Mouse (Mus musculus) adrenal gland, postnatal 36 days (tissue): Measurements from ENCODE around the gene Adam11. TPM values are rescaled to one million over a fixed set of nuclear protein-coding genes. Genes with fewer than 3 reads are reported as not detected.
"Not testable (repeated sequence)": the region's sequence is repeated elsewhere in the genome, so short reads cannot be mapped to it uniquely, and the experiment has no call there.

Experiments
- DNase-seq, 2 experiments: peaks; one replicate each; pipeline ENCODE4 v3.0.0; 2021; ENCODE audit warnings: mixed read lengths in 1 of 2
- long read RNA-seq, 2 experiments: library from polyadenylated mRNA; stranded (forward); transcript quantifications; one replicate each; pipeline ENCODE4 v2.0.0; 2021; ENCODE audit warnings: borderline sequencing depth in 2 of 2
- total RNA-seq, 2 experiments: library from RNA; stranded (reverse); gene quantifications; 2 replicates each; pipeline ENCODE4 v1.2.3; 2021

Adam11 gene
- 1 to 10 TPM; 2.7 to 3.4 TPM for total RNA-seq
- long read RNA-seq, experiment 1, partial matches to known transcripts = 1 of 2 reads
- long read RNA-seq, experiment 1, other reads (novel, unspliced or antisense) = 1 of 2 reads
- long read RNA-seq, experiment 2, partial matches to known transcripts = 1 of 2 reads
- long read RNA-seq, experiment 2, other reads (novel, unspliced or antisense) = 1 of 2 reads

DNA sequence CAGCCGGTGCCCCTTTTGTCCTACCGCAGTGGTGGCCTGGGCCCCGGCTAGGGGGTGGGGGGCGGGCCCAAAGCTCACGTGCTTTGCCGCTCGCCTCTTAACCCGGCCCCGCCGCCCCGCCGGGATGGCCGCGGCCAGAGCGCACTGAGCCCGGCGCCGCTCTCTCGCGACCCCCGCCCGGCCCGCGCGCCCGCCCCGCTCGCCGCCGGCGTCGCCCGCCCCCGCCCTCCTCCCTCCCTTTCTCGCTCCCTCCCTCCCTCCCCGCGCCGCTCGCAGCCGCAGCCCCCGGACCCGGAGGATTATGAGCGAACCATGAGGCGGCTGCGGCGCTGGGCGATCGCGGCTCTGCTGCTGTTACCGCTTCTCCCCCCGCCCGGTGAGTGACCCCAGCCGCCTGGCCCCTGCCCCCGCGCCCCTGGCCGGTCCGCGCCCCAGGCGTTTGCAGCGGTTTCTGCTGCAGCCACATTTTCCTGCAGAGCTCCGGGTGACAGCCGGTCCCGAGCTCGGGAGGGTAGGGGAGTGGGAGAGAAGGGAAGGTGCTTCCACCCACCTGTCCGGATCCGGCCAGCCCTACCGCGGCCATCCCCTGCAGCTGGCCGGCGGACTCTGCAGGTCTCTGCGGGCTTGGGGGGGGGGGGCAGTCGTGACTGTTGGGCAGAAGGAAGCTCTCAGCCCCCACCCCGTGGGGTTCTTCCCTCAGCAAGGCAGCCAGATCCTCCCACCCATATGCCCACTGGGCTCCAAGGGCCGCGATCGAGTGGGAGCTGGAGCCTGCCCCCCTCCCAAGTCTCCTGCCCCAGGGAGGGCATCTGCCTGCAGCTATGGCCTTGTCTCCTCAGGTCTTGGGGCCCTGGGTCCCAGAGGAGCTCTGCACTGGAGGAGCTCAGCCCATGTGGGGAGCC lies at the start of gene Adam11:
TSS of gene Adam11 (plus strand) at position 131 of the 902 bp plus-strand sequence.
- DNase-seq = no peak

DNA sequence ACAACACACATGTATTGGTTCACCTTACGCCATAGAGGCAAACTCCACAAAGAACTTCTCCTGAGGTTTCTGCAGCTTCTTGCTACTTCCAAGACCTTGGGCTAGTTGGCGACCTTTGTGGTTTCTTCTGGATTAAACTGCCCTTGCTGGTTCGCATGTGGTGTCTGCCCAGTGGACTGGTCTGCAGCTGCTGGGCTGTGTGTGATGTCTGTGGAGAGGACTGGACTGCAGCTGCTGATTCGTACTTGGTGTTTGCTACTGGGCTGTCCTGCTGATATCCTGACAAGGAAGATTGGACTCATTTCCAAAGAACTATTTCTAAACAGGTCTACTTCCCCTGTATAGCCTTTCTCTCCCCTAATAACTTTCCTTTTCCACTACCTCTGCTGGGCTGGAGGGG lies 48.8 kb upstream of the Adam11 start:
- DNase-seq = no peak

DNA sequence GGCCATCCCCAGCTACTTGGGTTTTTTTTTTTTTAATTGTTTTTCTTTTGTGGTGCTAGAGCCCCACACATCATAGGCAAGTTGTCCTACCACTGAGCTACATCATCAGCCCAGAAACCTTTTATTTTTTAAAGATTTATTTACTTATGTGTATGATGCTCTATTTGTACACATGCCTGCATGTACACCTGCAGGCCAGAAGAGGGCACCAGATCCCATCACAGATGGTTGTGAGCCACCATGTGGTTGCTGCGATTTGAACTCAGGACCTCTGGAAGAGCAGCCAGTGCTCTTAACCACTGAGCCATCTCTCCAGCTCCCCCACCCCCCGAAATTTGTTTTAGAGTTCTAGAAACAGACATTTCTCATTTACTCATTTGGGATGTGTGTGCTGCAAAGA lies 46.7 kb upstream of the Adam11 start:
- DNase-seq = not testable (repeated sequence)

DNA sequence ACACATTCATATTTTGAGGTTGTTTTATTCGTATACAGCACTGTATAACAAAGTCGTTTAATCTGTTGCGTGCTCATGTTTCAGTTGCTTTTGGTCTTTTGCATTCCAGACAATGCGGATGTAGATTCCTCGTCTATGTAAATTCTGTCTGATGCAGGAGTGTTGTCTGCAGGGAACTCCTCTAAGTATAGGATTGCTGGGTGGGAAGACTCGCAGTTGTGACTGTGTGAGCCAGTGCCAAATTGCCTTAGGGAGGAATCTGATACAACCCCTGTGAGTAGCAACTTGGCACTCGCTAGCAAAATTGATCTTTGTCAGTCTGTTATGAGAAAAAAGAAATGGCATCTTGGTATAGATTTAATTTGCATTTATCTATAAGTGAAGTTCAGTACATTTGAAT lies 45.1 kb upstream of the Adam11 start:
- DNase-seq = no peak

DNA sequence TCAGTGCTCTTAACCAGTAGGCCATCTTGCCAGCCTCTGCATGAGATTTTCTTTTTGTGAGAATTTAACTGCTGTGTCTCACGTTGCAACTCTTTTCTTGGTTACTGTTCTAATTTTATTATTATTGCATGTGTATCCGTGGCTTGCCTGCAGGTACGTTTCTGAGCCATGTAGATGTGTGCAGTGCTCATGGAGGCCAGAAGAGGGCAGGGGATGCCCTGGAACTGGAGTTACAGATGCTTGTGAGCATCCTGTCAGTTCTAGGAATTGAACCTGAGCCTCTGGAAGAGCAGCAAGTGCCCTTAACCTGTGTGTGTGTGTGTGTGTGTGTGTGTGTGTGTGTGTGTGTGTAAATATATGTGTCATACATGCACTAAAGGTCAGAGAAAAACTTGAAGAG lies 35.7 kb upstream of the Adam11 start:
- DNase-seq = peak in 1 of 2 experiments; percentile 41

DNA sequence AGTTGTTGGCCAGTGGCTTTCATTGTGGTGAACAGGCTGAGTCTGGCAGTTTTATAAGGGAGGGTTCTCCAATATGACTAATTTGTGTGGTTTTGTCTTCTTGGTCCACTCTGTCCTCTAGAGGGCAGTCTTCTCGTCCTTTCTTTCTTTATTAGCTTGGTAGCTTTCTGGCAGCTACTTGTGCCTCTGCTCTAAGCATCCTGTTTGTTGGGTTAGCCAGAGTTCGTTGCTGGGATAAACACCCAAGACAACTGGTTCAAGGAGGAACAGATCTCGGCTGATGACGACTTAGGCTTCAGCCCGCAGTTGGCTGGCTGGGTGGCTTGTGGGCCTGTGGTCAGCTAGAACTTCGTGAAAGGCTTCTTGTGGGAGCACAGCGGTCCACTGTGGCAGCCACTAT lies 32.6 kb upstream of the Adam11 start:
- peak in 1 of 2 experiments; percentile 51 for DNase-seq

DNA sequence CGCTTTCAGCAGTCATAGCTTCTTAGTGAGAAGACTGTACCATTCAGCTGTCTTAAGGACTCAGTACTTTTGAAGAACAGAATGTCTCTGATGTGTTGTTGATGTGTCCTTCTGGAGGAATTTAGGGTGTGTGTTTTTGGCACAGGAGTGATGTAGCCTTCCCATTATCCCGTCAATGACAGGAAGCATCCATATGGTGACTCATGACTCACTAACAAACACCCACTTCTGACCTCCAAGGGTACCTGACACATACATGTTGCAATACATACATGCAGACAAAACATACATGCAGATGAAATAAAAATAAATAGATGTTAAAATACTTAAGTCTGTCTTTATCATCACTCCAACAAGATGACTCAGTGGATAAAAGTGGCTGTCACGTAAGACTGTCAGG lies 31.4 kb upstream of the Adam11 start:
- DNase-seq = no peak

DNA sequence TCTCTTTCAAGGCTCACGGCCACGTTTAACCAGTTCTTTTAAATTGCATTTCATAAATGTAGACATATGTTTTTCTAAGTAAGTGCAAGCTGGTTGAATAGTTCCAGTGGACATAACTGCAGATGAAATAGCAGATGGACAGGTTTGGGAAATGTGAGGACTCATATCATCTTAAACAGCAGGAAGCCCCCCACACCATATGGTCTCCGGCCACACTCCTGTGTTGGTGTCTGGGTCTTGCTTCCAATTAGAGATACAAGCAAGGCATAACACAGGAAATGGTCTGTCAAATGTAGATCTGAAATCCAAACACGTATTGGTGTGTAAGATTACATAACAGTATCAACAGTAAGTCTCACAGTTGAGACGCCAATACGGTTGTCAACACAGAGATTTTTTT lies 29.9 kb upstream of the Adam11 start:
- DNase-seq = no peak

DNA sequence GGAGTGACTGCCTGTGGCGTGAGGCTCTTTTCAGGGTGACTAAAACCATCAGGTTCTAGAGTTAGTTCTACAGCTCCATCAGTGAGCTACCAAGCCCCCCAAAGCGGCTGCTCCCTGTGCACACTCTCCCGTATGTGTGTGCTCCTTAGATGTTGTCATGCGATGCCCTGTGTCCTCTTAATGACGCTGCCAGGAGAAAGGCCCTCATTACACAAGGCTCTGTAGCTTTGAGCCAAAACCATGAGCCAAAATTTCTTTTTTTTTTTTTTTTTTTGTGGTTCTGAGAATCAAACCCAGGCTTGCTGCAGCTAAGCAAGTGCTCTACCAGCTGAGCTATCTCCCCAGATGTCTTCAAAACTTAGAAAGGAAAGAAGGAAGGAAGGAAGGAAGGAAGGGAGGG lies 28.1 kb upstream of the Adam11 start:
- no peak for DNase-seq

DNA sequence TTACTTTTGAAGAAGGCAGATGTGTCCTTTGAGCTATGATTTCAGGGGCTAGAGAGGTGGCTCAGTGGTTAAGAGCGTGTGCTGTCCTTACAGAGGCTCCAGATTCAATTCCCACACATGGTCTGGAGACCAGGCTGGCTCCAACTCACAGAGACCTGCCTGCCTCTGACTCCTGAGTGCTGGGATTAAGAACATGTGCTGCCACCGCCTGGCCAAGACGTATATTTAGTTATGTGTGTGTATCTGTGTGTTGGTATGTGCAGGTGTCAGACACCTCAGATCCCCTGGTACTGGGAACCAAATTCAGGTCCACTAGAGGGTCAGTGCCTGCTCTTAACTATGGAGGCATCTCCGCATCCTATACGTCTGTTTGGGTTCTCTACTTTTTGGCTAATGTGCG lies 26.3 kb upstream of the Adam11 start:
- DNase-seq = no peak

DNA sequence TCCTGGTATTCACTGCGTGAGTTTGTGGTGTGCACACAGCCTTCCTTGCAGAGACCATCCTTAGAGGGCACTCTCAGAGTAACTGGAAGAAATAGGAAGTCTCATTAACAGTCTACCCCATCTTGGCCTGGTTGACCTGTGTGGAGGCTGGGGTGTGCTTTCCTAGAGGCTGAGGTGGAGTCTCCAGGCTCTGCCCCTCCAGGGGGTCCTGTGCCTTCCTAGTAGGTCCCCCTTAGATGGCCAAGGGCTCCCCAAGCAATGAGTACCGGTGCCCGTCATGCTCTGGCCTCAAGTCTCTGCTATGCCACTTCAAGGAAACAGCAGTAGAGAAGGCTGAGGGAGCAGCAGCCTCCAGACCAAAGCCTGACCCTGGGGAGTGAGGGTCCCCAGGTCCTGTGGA lies 23.2 kb upstream of the Adam11 start:
- no peak for DNase-seq

DNA sequence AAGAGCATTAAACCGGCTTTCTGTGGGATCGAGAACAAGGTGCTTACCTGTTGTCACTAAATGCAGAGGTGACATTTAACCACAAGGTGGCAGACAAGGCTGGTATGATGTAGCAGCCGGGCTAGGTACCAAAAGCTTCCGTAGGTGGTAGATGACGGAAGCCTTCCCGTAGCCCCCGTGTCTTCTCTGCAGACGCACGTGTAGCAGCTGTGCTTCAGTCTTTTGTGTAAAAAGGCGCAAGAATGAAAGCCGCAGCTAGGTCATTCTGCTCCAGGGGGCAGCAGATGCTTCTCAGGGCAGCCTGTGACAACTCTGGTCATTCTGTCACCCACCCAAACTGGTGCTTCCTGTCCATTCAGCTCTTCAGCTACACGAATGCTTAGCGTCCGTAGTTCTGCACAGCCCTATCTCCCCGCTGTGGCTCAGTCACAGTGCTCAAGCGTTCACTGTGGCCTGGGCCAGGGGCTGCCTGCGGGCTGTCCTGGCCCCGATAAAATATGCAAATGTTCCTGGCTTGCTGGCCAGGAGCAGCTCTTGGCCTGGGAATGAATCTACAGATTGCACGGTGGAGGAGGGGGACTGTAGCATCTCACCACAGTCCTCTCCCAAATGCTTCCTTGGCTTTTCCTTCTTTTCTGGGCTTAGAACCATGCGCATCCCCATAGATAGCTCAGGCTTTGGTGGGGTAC lies 21.8 kb upstream of the Adam11 start:
- DNase-seq = peak; percentile 34 to 50

DNA sequence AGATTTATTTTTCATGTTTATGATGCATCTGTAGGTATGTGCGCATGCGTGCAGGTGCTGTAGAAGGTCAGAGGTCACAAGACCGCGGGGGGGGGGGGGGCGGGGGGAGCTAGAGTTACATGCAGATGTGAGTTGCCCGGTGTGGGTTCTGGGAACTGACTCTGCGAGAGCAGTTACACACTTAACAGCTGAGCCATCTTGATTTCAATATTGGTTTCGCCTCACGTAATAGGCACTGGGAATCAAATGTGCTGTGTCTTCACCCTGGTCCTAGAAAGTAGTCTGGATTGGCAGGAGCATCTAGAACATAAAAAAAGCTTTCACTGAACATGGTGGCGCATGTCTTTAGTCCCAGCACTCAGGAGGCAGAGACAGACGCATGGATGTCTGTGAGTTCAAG lies 20.6 kb upstream of the Adam11 start:
- no peak for DNase-seq

DNA sequence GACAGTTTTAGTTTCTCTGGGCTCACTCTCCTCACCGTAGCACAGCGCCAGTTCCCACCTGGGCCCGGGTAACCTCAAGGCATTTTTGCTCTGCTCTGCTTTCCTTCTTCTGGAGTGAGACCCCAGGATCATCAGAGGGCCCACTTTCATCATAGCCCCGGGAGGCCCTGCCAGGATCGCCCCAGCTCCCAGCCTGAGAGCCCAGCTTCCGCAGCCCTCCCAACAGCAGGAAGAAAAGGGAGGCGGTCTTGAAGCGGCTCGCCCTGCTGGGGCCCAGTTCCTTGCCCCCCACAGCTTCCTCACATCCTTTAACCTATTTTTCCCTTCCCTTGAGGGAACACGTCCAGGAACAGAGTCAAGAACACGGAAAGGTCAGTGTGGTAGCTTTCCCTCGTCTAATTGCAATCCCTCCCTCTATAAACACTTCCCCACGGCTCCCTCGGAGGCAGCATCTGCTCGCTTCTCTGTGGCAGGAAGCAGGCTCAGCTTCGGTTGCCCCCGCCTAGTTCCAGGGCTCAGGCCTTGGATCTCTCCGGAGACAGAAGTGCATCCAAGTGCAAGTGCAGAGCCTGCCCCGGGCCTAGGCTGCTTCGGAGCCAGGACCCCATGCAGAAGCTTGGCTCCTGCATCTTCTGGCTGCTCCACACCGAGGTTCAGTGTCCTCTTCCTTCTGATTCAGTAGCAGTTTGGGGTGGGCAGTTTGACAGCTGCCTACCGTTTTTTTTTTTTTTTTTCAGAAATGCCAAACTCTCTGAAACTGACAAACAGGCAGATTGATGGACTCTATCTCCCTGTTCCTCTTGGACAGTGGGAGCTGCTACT lies 19.9 kb upstream of the Adam11 start:
- DNase-seq = peak in 1 of 2 experiments; percentile 45

DNA sequence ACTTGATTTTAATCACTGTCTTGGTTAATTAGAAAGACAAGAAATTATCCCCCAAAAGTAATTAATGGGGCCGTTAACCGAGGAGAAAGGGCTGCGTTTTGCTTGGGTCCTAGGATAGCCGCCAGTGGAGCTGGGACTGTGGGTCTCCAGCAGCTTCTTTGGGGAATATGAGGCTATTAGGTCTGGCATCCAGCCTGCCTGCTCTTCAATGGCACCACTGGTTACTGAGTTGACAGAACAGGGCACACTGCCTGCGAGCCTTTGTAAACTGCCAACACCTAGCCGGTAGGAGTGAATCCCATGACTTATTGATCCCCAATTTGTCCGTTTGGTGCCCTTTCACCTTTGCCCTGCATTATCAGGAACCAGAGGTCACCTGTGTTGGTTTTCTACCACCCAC lies 19.2 kb upstream of the Adam11 start:
- no peak for DNase-seq

DNA sequence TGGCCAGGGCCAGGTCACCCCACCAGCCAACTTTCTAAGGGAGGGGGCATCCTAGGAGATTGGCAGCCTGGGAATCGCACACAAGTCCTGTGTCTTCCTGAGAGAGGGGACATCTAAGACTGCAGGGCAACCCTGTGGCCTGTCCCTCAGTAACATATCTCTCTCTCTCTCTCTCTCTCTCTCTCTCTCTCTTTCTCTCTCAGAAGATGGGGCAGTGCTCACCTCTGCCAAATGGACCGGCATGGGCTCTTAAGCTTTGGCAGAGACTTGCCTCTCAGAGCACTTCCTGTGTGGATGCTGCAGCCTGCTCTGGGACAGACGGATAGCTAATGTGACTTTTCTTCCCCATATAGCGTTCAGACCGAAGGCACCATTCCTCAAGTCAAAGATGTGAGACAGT lies 18.4 kb upstream of the Adam11 start:
- DNase-seq = no peak

DNA sequence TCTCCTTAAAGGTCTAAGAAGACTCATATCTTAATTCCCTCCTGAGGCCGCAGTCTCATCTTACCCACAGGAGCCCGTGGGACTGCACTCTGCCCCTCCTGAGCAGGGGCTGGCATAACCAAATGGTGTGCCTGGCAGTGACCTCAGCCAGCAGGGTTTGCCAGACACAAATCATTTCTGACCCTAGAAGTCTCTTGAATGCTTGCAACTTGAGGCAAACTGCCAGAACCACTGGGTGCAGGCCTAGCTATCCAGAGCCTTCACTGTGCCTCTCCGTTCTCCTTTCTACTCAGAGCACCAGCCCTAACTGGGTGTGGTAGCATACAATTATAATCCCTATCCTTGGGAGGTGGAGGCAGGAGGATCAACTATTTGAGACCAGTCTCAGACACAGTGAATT lies 16.5 kb upstream of the Adam11 start:
- peak; percentile 34 to 71 for DNase-seq

DNA sequence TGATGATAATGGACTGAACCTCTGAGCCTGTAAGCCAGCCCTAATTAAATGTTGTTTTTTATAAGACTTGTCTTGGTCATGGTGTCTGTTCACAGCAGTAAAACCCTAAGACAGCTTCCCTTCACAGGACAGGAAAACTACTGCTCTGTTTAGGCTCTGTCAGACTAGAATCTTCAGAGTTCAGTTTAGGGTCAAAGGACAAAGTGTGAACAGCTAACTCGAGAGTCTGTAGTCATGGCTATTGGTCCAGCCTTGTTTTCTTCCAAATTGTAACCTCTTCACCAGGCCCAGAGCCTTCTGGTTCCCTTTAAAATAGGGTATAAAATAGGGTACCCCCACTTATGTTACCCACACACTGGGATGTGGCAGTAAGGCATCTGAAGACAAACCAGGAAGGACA lies 13.4 kb upstream of the Adam11 start:
- no peak for DNase-seq

DNA sequence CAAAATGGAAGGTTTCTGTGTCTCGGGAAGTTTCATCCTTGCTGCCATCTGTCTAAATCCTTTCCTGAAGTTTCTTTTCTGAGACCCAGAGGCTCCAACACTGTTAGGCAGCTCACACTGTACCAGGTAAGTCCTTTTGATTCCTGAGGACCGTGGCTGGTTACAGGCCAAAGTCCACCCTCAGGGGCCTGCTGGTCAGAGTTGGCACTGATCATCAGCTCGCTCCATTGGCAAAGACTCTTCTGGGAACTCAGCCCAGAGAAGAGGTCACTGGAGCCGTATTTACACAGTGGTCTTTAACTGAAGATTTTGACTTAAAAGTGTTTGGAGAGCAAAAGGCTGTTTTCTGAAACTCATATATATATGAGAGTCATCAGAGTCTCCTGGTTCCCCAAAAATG lies 12.9 kb upstream of the Adam11 start:
- peak; percentile 32 to 64 for DNase-seq

DNA sequence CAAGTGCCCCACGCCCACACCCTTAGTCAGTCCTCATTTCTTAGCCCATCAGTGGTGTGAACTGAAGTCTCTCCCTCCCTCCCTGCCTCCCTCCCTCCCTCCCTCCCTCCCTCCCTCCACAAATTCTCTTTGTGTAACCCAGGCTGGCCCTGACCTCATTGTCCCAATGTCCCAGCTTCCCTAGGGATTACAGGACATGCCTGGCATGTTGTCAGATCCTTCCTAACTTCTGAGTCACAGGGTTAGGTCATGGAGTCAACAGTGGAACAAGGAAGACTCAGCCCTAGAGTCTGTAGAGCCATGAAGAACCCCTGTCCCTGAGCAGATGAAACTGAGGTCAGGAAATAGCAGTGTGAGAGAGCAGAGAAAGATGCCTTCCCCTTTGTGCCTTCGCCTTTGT lies 11.5 kb upstream of the Adam11 start:
- peak; percentile 74 to 77 for DNase-seq

DNA sequence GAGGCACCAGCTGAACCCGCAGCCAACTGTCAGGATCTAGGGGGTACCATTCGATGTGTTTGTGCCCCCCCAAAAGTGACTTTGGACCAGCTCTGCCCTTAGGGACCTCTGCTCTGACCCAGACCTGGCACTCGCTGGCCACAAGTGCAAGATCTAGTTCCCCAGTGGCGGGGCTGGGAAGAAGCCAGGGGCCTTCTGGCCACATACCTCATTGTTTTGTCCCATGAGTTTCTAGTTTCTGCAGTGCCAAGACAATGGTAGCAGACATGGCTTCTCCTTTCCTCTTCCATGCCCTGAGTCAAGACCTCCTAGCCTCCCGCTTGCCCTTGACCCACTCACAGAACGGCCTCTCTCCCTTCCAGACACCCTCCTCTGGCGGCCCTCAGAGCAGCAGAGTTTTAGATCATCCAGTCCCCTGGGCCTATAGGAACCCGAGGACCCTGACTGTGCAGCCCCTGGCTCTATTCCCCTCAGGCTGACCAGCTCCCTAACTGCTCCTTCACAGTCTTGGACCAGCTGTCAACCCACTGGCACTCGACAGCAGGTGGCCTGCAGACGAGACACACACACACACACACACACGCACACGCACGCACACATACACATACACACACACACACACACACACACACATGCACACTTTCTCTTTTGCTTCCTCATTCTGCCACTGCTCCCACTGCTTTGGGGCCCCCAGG lies 8.2 kb upstream of the Adam11 start:
- DNase-seq = peak in 1 of 2 experiments; percentile 50
